Mouse (Mus musculus) midbrain, embryonic 15.5 days (tissue): ENCODE data around the gene Myo18b. TPM values are rescaled to one million over a fixed set of nuclear protein-coding genes. Genes with fewer than 3 reads are reported as not detected.
A peak's percentile ranks its signal among the peaks of the same experiment; 100 is the strongest.

Experiments used
- ATAC-seq: fragments of 200-750 bp; cut with Nextera tagmentation; replicated peaks from 2 replicates; pipeline ENCODE4 v1.8.0; 2017; ENCODE audit warnings: moderate TSS enrichment
- H3K27ac ChIP-seq: fragments of 300-500 bp; sonication (generic); 2 replicates; pipeline ENCODE4 v1.5.1; 2015; ENCODE audit warnings: mild to moderate bottlenecking, inconsistent platforms
- H3K27me3 ChIP-seq: fragments of 300-500 bp; sonication (generic); replicated peaks from 2 replicates; pipeline ENCODE4 v1.6.1; 2015; ENCODE audit warnings: inconsistent platforms
- H3K36me3 ChIP-seq: fragments of 300-500 bp; sonication (generic); replicated peaks from 2 replicates; pipeline ENCODE4 v1.6.1; 2015; ENCODE audit warnings: inconsistent platforms
- H3K4me1 ChIP-seq: fragments of 300-500 bp; sonication (generic); 2 replicates; pipeline ENCODE4 v1.6.1; 2015; ENCODE audit warnings: inconsistent platforms
- H3K4me2 ChIP-seq: fragments of 300-500 bp; sonication (generic); 2 replicates; pipeline ENCODE4 v1.6.1; 2015; ENCODE audit warnings: inconsistent platforms, mild to moderate bottlenecking, moderate library complexity
- H3K4me3 ChIP-seq: fragments of 300-500 bp; sonication (generic); 2 replicates; pipeline ENCODE4 v1.5.1; 2015; ENCODE audit warnings: mild to moderate bottlenecking, inconsistent platforms
- H3K9ac ChIP-seq: fragments of 300-500 bp; sonication (generic); 2 replicates; pipeline ENCODE4 v1.6.1; 2015; ENCODE audit warnings: mild to moderate bottlenecking, inconsistent platforms
- H3K9me3 ChIP-seq: fragments of 300-500 bp; sonication (generic); 2 replicates; pipeline ENCODE4 v1.6.1; 2016; ENCODE audit warnings: inconsistent platforms
- WGBS: fragments of 180-500 bp; shearing (Covaris S2); methylation state at CpG from one replicate; pipeline ENCODE4 v1.1.7; 2015; ENCODE audit warnings: mixed read lengths; 5-methylcytosine and 5-hydroxymethylcytosine counted together
- polyA plus RNA-seq: library from polyadenylated mRNA; unstranded; fragments of >200 nt; fragmentation: Nextera tagmentation; extraction: Ambion mirVana; gene quantifications from 2 replicates; pipeline ENCODE4 v1.2.1, GENCODE M21; 2015

The Myo18b gene
- polyA plus RNA-seq, 1 experiment from 2014 or later, result 1.5 TPM

GRCm38 (mm10) chr5:112868620-112869019 is 27.5 kb downstream of the Myo18b start:
- Histone ChIP-seq H3K27me3 (no peaks in the 10 kb centered on the region), H3K4me3 (no peak overlapping the region), H3K9me3 (no peaks in the 10 kb centered on the region), H3K4me2 (no peak overlapping the region), H3K36me3 (no peaks in the 10 kb centered on the region), H3K9ac (no peak overlapping the region), H3K4me1 (no peaks in the 10 kb centered on the region), H3K27ac (no peak overlapping the region)
- no peak for ATAC-seq
- WGBS, result 81% methylated on average over 5 of the region's 5 CpGs

- H3K36me3 ChIP-seq, result no peaks in the 10 kb centered on the region
- 0 out of 2 replicates have a peak, but pooled peaks cover under 1% of the 10 kb centered on the region for H3K4me1 ChIP-seq
- WGBS, result 49% methylated on average over 4 of the region's 4 CpGs
- H3K9ac ChIP-seq, result no peak overlapping the region
- no peak overlapping the region for H3K4me2 ChIP-seq
- no peak overlapping the region for H3K27ac ChIP-seq
- ATAC-seq, result no peak
- H3K27me3 ChIP-seq, result no peaks in the 10 kb centered on the region
- no peaks in the 10 kb centered on the region for H3K9me3 ChIP-seq
- H3K4me3 ChIP-seq, result no peak overlapping the region
Observed at GRCm38 (mm10) chr5:112864719-112865367, 31.3 kb downstream of the Myo18b start.

- Histone ChIP-seq H3K27me3 (no peaks in the 10 kb centered on the region), H3K4me1 (0 out of 2 replicates have a peak, but pooled peaks cover 12% of the 10 kb centered on the region), H3K36me3 (no peaks in the 10 kb centered on the region), H3K9ac (no peak overlapping the region), H3K4me2 (no peak overlapping the region), H3K9me3 (no peaks in the 10 kb centered on the region), H3K4me3 (no peak overlapping the region), H3K27ac (peak overlapping the region; percentile 67)
- ATAC-seq, result peak; percentile 78
- 28% methylated on average over 12 of the region's 12 CpGs for WGBS
Observed at GRCm38 (mm10) chr5:112859379-112860035, 36.7 kb downstream of the Myo18b start.

- H3K4me2 ChIP-seq, result no peak overlapping the region
- H3K27ac ChIP-seq, result peak overlapping the region; percentile 72
- H3K9me3 ChIP-seq, result no peaks in the 10 kb centered on the region
- no peaks in the 10 kb centered on the region for H3K27me3 ChIP-seq
- ATAC-seq, result peak; percentile 47
- H3K36me3 ChIP-seq, result no peaks in the 10 kb centered on the region
- no peak overlapping the region for H3K4me3 ChIP-seq
- WGBS, result 13% methylated on average over 8 of the region's 8 CpGs
- peaks cover 43% of the 10 kb centered on the region for H3K4me1 ChIP-seq
- no peak overlapping the region for H3K9ac ChIP-seq
Observed at GRCm38 (mm10) chr5:112853179-112853578, 43.0 kb downstream of the Myo18b start.

GRCm38 (mm10) chr5:112851389-112851788 is 44.8 kb downstream of the Myo18b start:
- 9% methylated on average over 5 of the region's 5 CpGs for WGBS
- H3K4me2 ChIP-seq, result no peak overlapping the region
- H3K4me1 ChIP-seq, result peaks cover 49% of the 10 kb centered on the region

GRCm38 (mm10) chr5:112848586-112849280 is 47.4 kb downstream of the Myo18b start:
- Histone ChIP-seq H3K9ac (no peak overlapping the region), H3K4me3 (no peak overlapping the region), H3K27ac (no peak overlapping the region), H3K36me3 (no peaks in the 10 kb centered on the region), H3K4me1 (peaks cover 57% of the 10 kb centered on the region), H3K27me3 (no peaks in the 10 kb centered on the region), H3K4me2 (0 out of 2 replicates have a peak overlapping the region, but pooled peaks have one; percentile 7), H3K9me3 (no peaks in the 10 kb centered on the region)
- 6% methylated on average over 16 of the region's 16 CpGs for WGBS
- no peak for ATAC-seq

More at GRCm38 (mm10) chr5:112851389-112851788, 44.8 kb downstream of the Myo18b start:
- no peaks in the 10 kb centered on the region for H3K9me3 ChIP-seq
- peak; percentile 28; the same call in 1 of the 2 replicates for ATAC-seq
- H3K9ac ChIP-seq, result no peak overlapping the region
- H3K27ac ChIP-seq, result peak overlapping the region; percentile 72
- H3K4me3 ChIP-seq, result no peak overlapping the region
- no peaks in the 10 kb centered on the region for H3K27me3 ChIP-seq
- H3K36me3 ChIP-seq, result no peaks in the 10 kb centered on the region

- H3K4me2 ChIP-seq, result peak overlapping the region; percentile 7; the same call in 1 of the 2 replicates
- no peaks in the 10 kb centered on the region for H3K27me3 ChIP-seq
- H3K9ac ChIP-seq, result no peak overlapping the region
- no peaks in the 10 kb centered on the region for H3K9me3 ChIP-seq
- peaks cover 58% of the 10 kb centered on the region for H3K4me1 ChIP-seq
- H3K27ac ChIP-seq, result no peak overlapping the region
- H3K4me3 ChIP-seq, result no peak overlapping the region
- WGBS, result 7% methylated on average over 25 of the region's 25 CpGs
- ATAC-seq, result no peak
- H3K36me3 ChIP-seq, result no peaks in the 10 kb centered on the region
Observed at GRCm38 (mm10) chr5:112847985-112848542, 48.1 kb downstream of the Myo18b start.

GRCm38 (mm10) chr5:112846146-112846545 is 50.0 kb downstream of the Myo18b start:
- no peak for ATAC-seq
- WGBS, result 83% methylated on average over 11 of the region's 11 CpGs
- Histone ChIP-seq H3K9me3 (no peaks in the 10 kb centered on the region), H3K4me3 (no peak overlapping the region), H3K27me3 (no peaks in the 10 kb centered on the region), H3K4me2 (no peak overlapping the region), H3K36me3 (no peaks in the 10 kb centered on the region), H3K4me1 (peaks cover 60% of the 10 kb centered on the region), H3K27ac (no peak overlapping the region), H3K9ac (no peak overlapping the region)

- H3K9ac ChIP-seq, result no peak overlapping the region
- no peaks in the 10 kb centered on the region for H3K36me3 ChIP-seq
- peak overlapping the region; percentile 82 for H3K27ac ChIP-seq
- H3K4me1 ChIP-seq, result peaks cover 55% of the 10 kb centered on the region
- no peaks in the 10 kb centered on the region for H3K9me3 ChIP-seq
- WGBS, result 24% methylated on average over 3 of the region's 3 CpGs
- H3K4me2 ChIP-seq, result no peak overlapping the region
- ATAC-seq, result no peak
- H3K27me3 ChIP-seq, result no peaks in the 10 kb centered on the region
- no peak overlapping the region for H3K4me3 ChIP-seq
Observed at GRCm38 (mm10) chr5:112844460-112844859, 51.7 kb downstream of the Myo18b start.

- H3K4me1 ChIP-seq, result peaks cover 50% of the 10 kb centered on the region
- no peak overlapping the region for H3K4me3 ChIP-seq
- H3K27me3 ChIP-seq, result no peaks in the 10 kb centered on the region
- H3K27ac ChIP-seq, result peak overlapping the region; percentile 82
- H3K9ac ChIP-seq, result peak overlapping the region; percentile 12; the same call in 1 of the 2 replicates
- 22% methylated on average over 6 of the region's 6 CpGs for WGBS
- no peak overlapping the region for H3K4me2 ChIP-seq
- no peaks in the 10 kb centered on the region for H3K36me3 ChIP-seq
- peak; percentile 65 for ATAC-seq
- no peaks in the 10 kb centered on the region for H3K9me3 ChIP-seq
Observed at GRCm38 (mm10) chr5:112843676-112844257, 52.4 kb downstream of the Myo18b start.

- 83% methylated on average over 5 of the region's 5 CpGs for WGBS
- no peak for ATAC-seq
- Histone ChIP-seq H3K9ac (no peak overlapping the region), H3K4me2 (no peak overlapping the region), H3K9me3 (no peaks in the 10 kb centered on the region), H3K4me1 (peaks cover 39% of the 10 kb centered on the region), H3K27me3 (no peaks in the 10 kb centered on the region), H3K4me3 (no peak overlapping the region), H3K36me3 (no peaks in the 10 kb centered on the region), H3K27ac (no peak overlapping the region)
Observed at GRCm38 (mm10) chr5:112842696-112843095, 53.5 kb downstream of the Myo18b start.

- H3K4me1 ChIP-seq, result peaks cover 38% of the 10 kb centered on the region
- no peak overlapping the region for H3K9ac ChIP-seq
- no peak for ATAC-seq
- H3K9me3 ChIP-seq, result no peaks in the 10 kb centered on the region
- H3K4me2 ChIP-seq, result no peak overlapping the region
- WGBS, result 23% methylated on average over 6 of the region's 6 CpGs
- peak overlapping the region; percentile 35; the same call in 1 of the 2 replicates for H3K27ac ChIP-seq
- H3K27me3 ChIP-seq, result no peaks in the 10 kb centered on the region
- H3K4me3 ChIP-seq, result no peak overlapping the region
- H3K36me3 ChIP-seq, result no peaks in the 10 kb centered on the region
Observed at GRCm38 (mm10) chr5:112841850-112842249, 54.3 kb downstream of the Myo18b start.
